Mouse (Mus musculus) bone marrow macrophage, adult 2 months (primary cell): ENCODE measurements around the gene Olfr658.

Source experiments
- CTCF ChIP-seq: IDR thresholded peaks from 2 replicates; pipeline ENCODE4 v1.5.1; 2012; ENCODE audit warnings: low read depth, mild to moderate bottlenecking, low read length, moderate library complexity
- POLR2A ChIP-seq: IDR thresholded peaks from 2 replicates; pipeline ENCODE4 v1.6.1; 2012; ENCODE audit warnings: mild to moderate bottlenecking, low read depth, low read length, borderline replicate concordance

DNA sequence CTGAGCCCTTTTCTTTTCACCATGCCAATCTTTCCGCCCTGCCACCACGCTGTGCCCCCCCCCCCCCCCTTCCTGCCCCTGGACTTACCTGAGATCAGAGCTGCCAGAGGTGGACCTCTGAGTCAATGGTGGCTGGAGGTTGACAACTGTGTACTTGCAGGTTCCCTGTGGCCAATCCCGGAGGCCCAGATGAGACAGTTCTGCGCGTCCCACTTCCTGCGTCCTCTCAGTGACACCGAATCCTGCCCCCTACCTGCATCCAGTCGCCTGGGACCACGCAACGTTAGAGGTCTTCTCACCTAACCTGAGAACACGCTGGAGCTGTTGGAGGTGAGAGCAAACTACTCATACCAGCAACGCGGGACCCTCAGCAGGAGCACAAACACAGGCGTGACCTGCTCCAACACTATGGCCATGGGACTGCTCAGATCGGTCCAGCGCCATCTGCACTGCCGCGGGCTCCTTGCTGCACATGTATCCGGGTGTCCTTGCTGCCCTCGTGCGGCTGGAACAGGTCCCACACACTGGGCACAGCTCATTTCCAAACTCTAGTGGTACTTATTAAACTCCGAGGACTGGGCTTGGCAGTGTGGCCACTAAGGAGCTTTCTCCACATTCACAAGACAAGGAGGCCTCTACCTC is at the start of gene Olfr658:
- TF ChIP-seq POLR2A (no peak), CTCF (no peak)
